Mouse (Mus musculus) right cerebral cortex, postnatal 4 days (tissue): ENCODE measurements at regions not wholly inside any gene's neighbourhood (a gene's known extent, or its start where the extent isn't known, plus 50 kb on each side); places are given as distances from the start of the nearest gene placed in this dataset.
"Not testable (repeated sequence)": the region's sequence is repeated elsewhere in the genome, so short reads cannot be mapped to it uniquely, and the experiment has no call there.

Source experiments
- DNase-seq: peaks from one replicate; pipeline ENCODE4 v3.0.0-alpha.2; 2022

DNA sequence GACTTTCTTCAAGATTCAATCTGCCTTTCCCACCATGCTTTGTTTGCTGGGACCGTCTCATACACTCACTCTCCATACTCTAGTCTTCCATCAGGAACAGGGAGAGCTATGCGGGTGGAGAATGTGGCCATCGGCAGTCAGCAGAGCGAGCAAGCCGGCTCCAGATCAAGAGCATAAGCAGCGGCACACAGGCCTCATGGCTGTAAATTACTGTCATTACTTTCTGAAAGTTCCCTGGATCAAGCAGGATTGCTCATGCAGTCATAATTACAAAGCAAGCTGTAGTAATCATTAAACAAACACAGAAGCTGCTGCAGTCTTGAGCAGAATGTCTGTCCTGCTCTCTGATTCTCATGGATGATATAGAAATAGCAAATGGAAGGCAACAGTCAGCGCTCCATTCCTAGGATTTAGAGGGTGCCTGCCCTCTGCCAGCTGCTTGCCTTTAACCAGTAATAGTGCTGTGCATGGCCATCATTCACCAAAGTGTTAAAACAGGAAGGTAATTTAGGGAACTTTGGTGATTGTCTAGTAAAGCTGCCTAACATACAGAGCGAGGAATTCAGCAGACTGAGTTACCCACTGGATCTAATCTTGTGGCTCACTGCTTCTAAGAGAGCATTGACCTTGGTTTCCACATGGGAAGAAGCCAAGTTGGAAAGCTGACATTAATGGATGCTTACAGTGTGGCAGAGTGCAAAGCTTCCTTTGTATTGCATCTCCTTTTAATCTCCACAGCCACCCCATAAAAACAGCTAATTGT is 298.2 kb downstream of the 1190002N15Rik start:
- DNase-seq, result no peak

DNA sequence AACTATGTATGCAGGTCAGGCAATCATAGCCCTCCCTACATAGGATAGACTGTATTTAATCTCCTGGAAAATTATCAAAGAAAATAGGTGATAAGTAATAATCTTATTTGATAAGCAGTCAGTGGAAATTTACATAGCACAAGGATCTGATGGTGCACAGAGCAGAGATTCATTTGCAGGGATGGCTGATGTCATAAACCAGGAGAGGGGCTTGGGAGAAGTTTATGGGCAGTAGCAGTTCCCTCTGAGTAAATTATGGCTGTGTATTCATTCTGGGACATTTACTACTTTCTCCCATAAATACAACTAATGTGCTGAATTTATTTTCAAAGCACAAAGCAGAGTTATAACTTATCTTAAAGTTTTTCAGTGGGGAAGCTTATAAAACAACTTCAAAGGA is 299.3 kb downstream of the 1190002N15Rik start:
- DNase-seq, result no peak

DNA sequence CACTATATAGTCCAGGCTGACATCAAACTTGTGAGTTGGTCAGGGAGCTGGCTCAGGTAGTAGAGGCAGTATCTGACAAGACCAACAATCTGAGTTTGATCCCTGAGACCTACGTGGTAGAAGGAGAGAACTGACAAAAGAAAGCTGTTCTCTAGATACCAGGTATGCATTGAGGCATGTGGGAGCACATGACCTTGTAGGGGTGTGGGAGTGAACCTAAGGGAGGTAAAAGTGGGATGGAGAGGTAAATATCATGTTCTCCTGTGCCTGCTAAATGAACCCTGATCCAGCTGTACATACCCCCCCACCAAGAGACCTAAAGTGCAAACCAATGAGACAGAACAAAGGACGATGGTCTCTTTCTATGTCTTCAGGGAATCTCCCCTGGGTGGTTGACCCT is 308.3 kb downstream of the 1190002N15Rik start:
- DNase-seq, result no peak

DNA sequence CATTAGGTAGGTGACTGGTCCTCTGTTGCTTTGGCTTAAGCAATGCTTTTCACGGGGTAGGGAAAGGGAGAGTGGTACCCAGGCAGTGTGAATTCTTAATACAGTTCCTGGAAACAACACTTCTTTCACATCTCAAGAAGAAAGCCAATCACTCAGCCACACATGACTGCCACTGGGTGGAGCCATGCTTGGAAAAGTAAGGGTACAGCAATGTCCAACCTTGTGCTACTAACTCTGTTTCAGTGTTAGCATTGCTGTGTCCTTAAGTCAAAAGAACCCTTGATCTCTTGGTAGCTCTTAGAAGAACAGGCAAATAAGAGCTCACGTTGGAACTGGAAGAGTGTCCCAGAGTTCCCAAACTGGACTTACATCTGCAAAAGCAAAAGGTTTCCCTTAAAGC is 318.8 kb downstream of the 1190002N15Rik start:
- no peak for DNase-seq

DNA sequence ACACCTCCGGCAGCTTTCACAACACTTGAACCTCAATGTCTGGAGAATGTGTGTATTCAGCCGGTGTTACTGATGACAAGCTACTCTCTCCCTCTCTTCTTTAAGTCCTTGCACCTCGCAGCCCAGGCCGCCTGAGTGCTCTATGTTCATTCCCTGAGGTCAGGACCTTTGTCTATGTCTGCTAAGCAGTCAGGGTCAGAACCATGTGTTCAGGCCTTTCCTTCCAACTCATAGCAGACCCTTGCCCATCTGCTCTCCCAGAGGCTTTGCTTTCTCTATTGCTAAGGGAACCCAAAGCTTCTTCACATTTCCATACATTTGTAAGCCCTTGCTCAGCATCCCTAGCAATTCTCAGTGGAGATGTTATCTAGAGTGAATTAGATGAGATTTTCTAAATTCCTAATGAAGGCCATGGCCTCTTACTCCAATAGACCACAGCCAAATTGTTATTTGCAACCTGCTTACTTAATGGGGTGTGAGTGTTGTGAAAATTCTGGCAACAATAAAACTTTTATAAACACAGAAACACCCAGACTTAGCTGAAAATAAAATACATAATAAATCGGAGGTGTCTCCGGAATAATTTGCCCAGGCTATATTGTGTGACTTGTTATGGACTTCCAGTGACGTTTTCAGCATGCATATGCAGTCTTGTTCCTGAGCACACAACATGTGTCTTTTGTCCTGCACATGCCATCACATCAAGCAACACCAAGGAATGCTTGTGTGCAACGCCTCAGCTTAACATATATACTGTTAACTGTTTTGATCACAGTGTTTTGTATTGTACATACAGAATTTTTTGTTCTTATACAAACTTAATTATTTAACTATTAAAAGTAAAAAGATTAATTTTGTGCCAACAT is 321.2 kb downstream of the 1190002N15Rik start:
- DNase-seq, result no peak

DNA sequence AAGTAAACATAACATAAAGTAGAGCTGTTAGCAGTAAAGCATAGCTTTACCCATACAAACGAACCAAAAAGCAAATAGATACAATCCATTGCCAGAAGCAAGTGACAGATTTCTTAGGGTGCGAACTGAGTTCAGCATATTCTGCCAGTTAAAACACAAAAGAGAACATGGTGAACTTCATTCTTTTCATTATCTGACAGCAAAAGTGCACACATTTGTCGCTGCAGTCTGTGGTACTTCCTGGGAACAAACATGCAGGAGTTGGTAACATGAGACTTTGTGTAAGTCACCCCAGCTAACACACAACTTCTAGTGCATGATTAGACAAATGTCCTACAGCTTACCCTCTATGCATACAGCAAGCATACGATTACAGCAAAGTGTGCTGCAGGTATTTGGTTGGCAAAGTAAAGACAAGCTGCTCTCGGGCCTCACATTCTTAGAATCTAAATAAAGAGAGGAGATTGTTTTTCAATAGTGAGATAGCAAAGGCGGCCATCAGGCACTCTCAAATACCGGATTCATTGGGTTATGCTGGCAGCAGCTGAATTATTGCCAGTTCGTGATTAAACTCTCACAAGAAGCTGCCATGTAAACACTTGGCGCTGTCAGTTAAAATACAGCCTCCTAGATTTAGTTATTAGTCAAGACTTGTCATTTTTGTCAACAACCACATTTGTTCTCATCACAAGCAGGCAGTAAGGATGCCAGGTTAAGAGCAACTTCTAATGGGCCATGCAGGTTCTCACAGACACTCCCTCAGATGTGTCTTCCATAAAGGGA is 327.2 kb downstream of the 1190002N15Rik start:
- no peak for DNase-seq

DNA sequence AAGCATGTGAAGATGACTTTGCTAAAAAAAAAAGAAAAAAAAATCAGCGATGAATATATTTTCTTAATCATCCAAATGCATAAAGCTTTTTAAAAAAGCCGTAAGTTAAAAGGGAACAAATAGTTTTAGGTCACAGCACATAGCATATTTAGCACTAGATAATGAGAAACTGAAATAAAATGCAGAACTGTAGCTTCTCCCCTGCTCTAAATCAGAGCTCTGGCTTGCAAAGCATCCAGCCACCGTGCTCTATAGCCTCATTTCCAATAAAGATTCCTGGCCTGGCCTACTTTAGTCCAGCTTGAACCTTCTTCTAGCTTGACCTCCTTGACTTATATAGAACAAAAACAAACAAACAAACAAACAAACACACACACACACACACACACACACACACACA is 328.9 kb downstream of the 1190002N15Rik start:
- no peak for DNase-seq

DNA sequence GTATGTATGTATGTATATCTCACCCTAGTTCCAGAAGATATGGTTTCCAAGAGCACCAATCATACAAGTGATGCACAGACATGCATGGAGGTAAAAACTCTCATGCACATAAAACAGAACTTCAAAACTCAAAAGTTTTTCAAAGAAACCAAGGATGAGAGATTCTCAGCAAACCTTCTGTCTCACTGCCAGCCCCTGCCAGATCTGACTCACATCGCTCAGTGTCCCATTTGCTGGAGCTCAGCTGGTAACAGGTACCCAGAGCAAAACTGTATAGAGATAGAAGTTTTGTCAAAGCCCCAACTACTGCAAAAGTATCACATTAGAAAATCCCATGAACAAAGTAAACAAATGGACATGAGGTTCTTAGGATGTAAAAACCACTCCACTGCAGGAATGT is 337.0 kb downstream of the 1190002N15Rik start:
- no peak for DNase-seq

DNA sequence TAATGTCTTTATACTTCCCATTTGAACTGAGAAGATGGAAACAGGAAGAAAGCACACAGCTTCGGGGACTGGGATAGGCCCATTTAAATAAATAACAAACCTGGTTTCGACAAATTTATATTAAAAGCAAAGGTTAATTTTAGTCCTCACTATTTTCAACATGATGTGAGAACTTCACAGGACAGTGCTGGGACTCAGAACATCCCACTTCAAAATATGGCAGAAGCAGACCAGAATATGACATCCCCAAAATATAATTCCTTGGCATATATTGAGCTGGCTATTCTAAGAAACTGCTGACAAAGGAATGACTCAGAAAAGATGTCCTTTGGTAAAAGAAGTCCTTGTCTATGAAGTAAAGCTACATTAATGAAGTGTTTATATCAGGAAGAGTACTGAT is 338.0 kb downstream of the 1190002N15Rik start:
- DNase-seq, result no peak

DNA sequence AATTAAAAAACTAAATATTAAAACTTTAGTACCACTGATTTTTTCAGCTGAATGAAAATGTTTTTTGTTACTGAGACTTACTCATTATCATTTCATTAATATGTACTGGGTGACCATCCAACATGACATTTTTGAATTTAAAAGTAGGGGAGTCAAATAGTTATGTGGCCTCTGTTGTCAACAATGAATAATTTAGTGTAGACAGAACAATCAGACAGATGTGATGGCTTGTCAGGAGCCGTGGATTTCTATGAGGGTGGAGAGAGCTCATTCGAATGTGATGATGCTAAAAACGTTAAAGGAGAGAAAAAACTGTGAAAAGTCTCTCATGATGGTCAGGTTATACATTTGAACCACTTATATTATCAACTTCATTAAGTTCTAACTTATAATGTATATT is 346.8 kb downstream of the 1190002N15Rik start:
- DNase-seq, result no peak

DNA sequence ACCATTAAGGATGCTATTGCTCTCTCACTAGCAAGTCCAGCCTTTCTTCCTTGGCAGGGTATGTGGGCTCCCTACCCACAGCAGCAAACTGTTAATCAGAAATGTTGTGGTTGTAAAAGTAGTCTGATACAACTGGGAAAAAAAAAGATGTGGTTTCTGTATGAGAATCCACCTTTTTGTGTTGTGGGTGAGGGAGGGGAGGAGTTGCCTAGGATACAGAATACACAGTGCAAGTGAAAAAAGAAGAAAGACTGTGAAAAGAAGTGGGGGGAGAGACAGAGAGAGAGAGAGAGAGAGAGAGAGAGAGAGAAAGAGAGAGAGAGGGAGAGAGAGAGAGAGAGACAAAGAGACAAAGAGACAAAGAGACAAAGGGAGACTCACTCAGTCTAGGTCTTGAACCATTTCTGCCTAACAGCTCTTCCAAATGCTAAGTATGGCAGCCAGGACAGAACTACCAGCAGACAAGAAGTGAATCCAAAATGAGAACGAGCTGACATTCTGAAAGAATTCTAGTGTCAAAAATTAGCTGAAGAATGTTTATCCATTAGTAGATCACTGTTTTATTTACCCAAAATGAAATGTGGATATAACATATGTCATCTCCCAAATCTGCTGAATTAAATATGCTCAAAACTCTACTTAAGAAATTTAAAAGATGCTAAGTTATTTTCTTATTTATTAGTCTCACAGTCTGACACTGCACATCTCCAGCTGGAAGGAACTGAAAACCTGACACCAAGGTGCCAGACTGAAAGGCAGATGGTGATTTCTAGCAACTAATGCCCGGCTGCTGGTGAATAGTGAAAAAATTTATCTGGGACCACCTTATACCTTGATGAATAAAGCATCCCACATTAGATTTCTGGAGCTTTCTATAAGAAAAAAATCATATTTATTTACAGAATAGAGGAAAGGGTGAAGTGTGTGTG is 347.7 kb downstream of the 1190002N15Rik start:
- no peak for DNase-seq

DNA sequence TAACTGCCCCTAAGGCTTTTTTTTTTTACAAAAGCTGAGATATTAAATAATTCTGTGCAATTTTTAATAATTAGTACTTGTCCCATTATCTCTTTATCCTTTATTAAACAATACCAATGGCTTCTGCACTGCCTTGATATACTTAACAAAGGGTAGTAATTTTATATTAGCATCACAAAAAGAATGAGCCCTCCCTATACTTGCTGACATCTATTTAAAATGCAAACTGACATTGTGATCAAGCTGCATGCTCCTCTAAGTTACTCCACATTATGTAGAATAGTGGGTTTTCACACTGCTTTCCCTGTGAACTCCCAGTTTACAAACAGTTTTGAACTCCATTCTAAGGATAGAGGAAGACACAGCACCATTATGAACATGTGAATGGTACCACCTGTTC is 349.8 kb downstream of the 1190002N15Rik start:
- no peak for DNase-seq

DNA sequence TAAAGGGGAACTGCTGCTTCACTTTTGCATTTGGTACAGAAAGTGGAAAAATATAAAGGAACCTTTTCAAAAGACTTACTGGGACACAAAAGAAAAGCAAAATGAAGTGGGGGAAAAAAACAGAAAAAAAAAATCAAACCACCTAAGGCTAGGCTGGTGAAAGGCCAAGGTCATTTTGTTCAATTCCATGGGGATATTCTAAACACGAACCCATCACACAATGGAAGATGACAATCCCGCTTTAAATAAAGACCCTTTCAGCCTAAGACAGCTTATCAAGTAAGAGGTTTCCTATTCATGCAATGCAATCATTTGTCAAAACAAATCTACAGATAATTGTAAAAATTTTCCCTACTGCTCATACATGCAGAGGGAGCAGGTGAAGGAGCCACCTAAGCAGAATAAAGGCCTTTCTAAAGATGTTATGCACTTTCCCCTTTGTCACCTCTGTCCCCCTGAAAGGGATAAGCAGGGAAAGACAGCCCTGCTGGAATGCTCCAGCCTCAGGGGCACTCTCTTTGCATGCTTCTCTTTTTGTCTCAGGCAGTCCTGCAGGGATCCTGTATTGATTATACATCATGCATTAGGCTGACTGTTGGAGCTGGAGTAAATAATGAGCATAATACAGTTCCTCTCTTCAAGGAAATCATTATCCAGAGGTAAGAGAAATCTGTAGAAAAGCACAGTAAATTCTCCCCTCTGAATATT is 367.8 kb downstream of the 1190002N15Rik start:
- no peak for DNase-seq

DNA sequence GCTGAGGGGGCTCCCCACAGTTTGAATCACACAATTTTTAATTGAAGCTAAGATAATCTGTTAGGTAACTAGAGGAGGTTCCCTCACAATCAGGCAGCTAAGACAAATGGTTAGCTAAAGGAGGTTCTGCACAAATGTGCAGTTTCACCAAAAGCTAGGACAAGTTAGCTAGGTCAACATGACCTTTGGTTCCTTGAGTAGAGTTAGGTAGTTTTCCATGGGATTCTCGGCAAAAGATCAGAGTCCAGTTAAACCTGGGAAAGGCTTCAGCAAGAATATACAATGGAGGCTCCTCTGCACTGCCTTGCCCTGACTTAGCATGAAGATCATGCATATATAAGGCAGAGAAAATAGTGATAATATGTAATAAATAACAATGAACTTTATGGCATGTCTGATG is 374.2 kb downstream of the 1190002N15Rik start:
- no peak for DNase-seq

DNA sequence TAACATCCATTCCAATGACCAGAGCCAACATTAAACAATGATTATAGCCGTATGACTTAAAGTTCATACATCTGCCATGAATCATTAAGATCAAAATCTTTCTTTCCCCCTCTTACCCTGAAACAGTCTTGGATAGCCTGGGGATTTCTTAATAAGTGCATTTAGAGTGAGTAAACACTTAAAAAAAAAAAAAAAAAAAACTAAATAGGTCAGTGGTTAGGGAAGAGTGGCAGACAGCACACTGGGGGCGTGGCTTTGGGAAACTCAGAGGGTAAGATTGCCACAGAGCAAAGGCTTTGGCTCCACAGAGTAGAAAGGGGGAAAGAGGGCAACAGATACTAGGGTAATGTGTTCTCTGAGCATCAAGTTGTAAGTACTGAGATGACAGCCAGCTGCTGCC is 382.3 kb downstream of the 1190002N15Rik start:
- no peak for DNase-seq

DNA sequence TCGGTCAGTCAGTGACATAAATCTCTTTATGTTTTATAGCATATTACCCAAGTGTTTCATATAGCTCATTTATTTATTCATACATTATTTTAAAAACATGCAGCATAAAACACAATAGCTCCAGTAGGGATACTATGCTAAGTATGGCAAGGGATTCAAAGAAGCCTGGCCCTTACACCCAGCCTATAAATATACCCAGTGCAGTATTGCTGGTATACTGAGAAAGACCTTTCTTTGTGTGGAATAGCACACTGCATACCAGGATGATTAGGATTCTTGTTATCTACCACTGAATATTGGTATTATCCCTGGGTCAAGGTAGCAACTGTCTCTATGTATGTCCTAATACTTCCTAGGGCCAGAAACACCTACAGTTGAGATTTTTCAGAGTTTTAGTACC is 389.4 kb downstream of the 1190002N15Rik start:
- no peak for DNase-seq

DNA sequence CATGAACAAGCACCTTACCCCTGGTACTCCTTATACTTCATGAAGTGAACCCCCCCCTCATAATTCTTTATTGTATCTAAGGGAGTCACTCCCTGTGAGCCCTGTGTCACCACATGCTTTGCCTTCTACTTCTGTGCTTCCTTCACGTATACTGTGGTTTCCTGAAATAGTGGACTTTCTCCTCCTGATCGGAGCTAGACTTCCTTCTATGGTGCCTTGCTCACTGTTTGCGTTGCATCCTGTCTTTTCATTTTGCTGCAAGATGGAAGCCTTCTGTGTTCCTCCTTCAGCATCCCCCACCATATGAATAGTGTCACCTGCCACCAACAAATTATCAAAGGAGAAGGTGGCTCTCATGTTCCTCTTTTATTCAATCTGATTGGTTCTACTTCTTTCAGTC is 391.1 kb downstream of the 1190002N15Rik start:
- DNase-seq, result no peak

DNA sequence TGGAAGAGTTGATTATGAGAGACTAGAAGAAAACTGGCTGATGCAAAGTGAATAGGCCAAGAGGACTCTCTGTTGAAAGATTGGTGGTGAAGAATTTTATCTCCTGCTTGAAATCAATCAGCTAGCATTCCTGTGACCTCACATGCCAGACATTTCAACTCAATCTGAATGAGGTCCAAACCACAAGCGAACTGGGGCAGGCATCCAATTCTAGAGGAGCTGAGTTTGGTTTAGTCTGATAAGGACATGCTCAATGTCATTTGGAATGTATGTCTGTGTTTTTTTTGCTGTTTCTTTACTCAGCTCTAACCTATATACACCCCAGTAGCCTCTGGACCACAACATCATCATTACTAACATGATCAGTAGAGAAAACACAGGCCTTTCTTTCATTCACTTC is 401.4 kb downstream of the 1190002N15Rik start:
- no peak for DNase-seq

DNA sequence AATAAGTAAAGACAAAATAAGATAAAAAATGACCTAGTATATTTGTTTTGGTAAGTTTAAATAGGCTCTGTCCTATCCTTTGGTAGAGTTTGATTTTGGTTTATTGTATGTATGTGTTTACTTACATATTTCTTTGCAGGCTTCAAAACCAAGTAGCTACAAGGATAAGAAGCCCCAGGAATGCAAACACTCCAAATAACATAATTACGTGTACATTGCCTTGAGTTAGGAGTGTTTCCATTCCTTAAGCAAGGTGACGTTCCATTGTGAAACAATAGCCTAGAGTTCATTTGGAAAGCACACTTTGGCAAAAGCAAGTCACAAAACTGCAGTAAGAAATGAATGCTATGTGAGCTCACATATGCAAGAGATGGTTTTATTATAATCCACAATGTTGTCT is 404.2 kb downstream of the 1190002N15Rik start:
- DNase-seq, result no peak

DNA sequence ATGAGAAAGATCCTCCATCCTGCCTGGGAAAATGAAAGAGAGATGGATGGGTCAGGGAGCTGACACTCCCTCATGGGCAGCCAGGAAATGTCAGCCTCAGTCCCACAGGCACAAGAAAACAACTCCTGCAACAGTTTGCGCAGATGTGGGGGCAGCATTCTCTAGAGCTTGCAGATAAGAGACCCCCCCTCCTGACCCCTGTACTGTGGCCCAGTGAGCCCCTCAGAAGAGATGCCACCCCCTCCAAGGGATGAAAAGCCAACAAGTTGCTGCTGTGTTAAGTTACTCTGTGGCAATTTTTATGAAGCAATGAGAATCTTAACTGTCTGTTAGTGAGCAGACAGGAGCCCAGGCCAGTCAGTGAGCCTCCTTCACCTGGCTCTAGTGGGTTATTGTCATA is 406.5 kb downstream of the 1190002N15Rik start:
- DNase-seq, result no peak

DNA sequence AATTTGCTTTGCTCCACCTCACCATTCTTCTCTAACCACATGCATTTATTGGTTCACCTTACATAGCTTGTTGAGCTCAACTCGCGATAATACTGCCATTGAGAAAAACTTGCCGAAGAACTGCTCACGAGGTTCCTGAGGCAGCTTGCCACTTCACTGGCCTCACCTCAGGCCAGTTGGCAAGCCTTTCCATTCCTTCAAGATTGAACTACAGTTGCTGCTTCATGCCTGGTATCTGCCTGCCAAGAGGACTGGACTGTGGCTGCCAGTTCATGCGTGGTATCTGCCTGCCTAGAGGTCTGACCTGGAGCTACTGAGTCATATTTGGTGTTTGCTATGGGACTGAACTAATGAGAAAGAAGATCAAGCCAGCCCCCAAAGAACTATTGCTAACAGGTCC is 420.9 kb downstream of the 1190002N15Rik start:
- DNase-seq, result no peak

DNA sequence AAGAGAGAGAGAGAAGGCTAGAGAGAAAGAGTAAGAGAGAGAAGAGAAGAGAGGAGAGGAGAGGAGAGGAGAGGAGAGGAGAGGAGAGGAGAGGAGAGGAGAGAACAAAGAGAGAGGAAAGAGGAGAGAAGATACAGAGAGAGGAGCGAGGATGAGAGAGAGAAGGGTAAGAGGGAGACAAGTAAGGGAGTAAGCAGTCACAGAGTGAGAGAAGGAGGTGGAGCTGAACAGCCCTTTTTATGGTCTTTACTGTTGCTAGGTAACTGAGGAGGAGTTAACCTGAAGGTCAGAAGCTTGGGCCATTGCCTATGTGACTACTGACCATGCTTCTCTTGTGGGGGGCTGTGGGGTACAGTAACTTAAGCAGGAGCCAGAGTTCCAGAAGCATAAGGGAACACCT is 430.2 kb downstream of the 1190002N15Rik start:
- DNase-seq, result not testable (repeated sequence)
